Mouse (Mus musculus) heart, adult 2 months (tissue): ENCODE data around the gene Tmem220.

Source experiments
- CTCF ChIP-seq: fragments of 200-600 bp; IDR thresholded peaks from 2 replicates; pipeline ENCODE4 v1.8.1; 2022; ENCODE audit warnings: antibody characterized with exemption, mild to moderate bottlenecking, moderate library complexity
- POLR2A ChIP-seq: fragments of 200-500 bp; IDR thresholded peaks from 2 replicates; pipeline ENCODE4 v1.6.1; 2011; ENCODE audit warnings: mild to moderate bottlenecking, low read depth, low read length, control low read depth; ENCODE audit not compliant: insufficient read depth

- TF ChIP-seq POLR2A (no peak), CTCF (no peak)
Measured at GRCm38 (mm10) chr11:67023802-67024340, 1.1 kb upstream of the Tmem220 start.
